Mouse (Mus musculus) forebrain, embryonic 10.5 days (tissue): Measurements from ENCODE around the gene Tmed3. TPM values are rescaled to one million over a fixed set of nuclear protein-coding genes. Genes with fewer than 3 reads are reported as not detected.

Source experiments
- DNase-seq: peaks from one replicate; pipeline ENCODE4 v3.0.0-alpha.2; 2017; ENCODE audit warnings: low spot score; ENCODE audit errors: extremely low spot score
- H3K27ac ChIP-seq: fragments of 300-500 bp; sonication (generic); 2 replicates; pipeline ENCODE4 v1.5.1; 2016; ENCODE audit warnings: mild to moderate bottlenecking
- H3K27me3 ChIP-seq: fragments of 300-500 bp; sonication (generic); 2 replicates; pipeline ENCODE4 v1.6.1; 2016; ENCODE audit warnings: mild to moderate bottlenecking; ENCODE audit not compliant: poor library complexity, severe bottlenecking
- H3K36me3 ChIP-seq: fragments of 300-500 bp; sonication (generic); replicated peaks from 2 replicates; pipeline ENCODE4 v1.6.1; 2016; ENCODE audit warnings: mild to moderate bottlenecking, moderate library complexity
- H3K4me1 ChIP-seq: fragments of 300-500 bp; sonication (generic); 2 replicates; pipeline ENCODE4 v1.6.1; 2016
- H3K4me3 ChIP-seq: fragments of 300-500 bp; sonication (generic); 2 replicates; pipeline ENCODE4 v1.5.1; 2016; ENCODE audit warnings: mild to moderate bottlenecking, moderate library complexity
- H3K9me3 ChIP-seq: fragments of 300-500 bp; sonication (generic); 2 replicates; pipeline ENCODE4 v1.6.1; 2016; ENCODE audit warnings: mild to moderate bottlenecking, moderate library complexity
- WGBS: fragments of 180-500 bp; shearing (Covaris S2); methylation state at CpG from one replicate; pipeline ENCODE4 v1.1.7; 2016; 5-methylcytosine and 5-hydroxymethylcytosine counted together
- polyA plus RNA-seq: library from polyadenylated mRNA; unstranded; fragments of >200 nt; fragmentation: Nextera tagmentation; extraction: Ambion mirVana; gene quantifications from 2 replicates; pipeline ENCODE4 v1.2.1, GENCODE M21; 2016

Tmed3 gene
- polyA plus RNA-seq, 1 experiment from 2014 or later = 45.4 TPM

- DNase-seq = no peak
- Histone ChIP-seq H3K36me3 (no peaks in the 10 kb centered on the region), H3K9me3 (no peaks in the 10 kb centered on the region), H3K27me3 (no peaks in the 10 kb centered on the region), H3K4me3 (no peak overlapping the region), H3K4me1 (no peaks in the 10 kb centered on the region), H3K27ac (no peak overlapping the region)
- WGBS = 75% methylated on average over 2 of the region's 2 CpGs
Observed at GRCm38 (mm10) chr9:89686262-89686661, 18.6 kb downstream of the Tmed3 start.

GRCm38 (mm10) chr9:89678974-89679373, 25.9 kb downstream of the Tmed3 start:
- Histone ChIP-seq H3K27ac (no peak overlapping the region), H3K9me3 (no peaks in the 10 kb centered on the region), H3K4me3 (no peak overlapping the region), H3K4me1 (no peaks in the 10 kb centered on the region), H3K27me3 (no peaks in the 10 kb centered on the region), H3K36me3 (no peaks in the 10 kb centered on the region)
- DNase-seq = no peak
- 72% methylated on average over 1 of the region's 1 CpGs for WGBS

GRCm38 (mm10) chr9:89674014-89674618, 30.8 kb downstream of the Tmed3 start:
- 52% methylated on average over 3 of the region's 3 CpGs for WGBS
- DNase-seq = peak; percentile 75
- no peaks in the 10 kb centered on the region for H3K9me3 ChIP-seq
- no peak overlapping the region for H3K4me3 ChIP-seq
- no peaks in the 10 kb centered on the region for H3K27me3 ChIP-seq
- H3K27ac ChIP-seq = no peak overlapping the region
- H3K36me3 ChIP-seq = no peaks in the 10 kb centered on the region
- no peaks in the 10 kb centered on the region for H3K4me1 ChIP-seq

DNA sequence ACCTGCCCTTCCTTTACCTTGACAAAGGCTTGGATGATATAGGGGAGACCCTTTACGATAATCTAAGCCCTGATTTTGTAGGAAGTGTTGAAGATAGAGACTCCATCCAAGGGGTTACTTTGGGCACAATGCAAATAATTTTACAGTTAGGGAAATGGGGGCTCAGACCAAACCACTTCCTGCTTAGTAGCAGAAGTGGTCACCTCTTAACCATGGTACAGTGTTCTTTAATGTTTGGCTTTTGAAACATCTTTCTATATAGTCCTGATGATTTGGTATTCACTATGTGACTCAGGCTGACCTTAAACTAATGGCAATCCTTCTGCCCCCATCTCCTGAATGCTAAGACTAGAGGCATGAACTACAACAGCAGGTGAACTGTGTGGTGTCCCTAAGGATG, 31.5 kb downstream of the Tmed3 start:
- 94% methylated on average over 1 of the region's 1 CpGs for WGBS
- DNase-seq = no peak
- H3K27ac ChIP-seq = no peak overlapping the region
- no peak overlapping the region for H3K4me3 ChIP-seq
- H3K4me1 ChIP-seq = no peaks in the 10 kb centered on the region
- no peaks in the 10 kb centered on the region for H3K27me3 ChIP-seq
- H3K36me3 ChIP-seq = no peaks in the 10 kb centered on the region
- no peaks in the 10 kb centered on the region for H3K9me3 ChIP-seq

DNA sequence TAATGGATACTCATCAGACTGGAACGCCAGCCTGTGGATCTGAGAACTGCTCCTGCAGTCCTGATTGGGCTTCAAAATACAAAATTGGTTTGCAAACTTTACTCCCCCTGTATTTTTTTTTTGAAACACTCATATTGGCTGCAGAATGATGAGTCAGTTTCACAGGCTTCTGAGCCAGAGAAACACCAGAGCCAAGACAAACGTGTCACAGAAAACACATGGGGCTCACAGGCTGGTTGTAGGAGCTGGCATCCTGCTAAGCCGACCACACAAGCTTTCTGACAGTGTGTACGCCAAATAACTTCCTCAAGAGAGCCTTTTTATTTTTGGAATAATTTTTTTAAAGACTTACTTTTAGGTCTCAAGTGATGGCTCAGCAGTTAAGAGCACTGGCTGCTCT, 35.0 kb downstream of the Tmed3 start:
- Histone ChIP-seq H3K27me3 (no peaks in the 10 kb centered on the region), H3K27ac (no peak overlapping the region), H3K4me1 (no peaks in the 10 kb centered on the region), H3K9me3 (no peaks in the 10 kb centered on the region), H3K4me3 (no peak overlapping the region), H3K36me3 (no peaks in the 10 kb centered on the region)
- DNase-seq = no peak
- 94% methylated on average over 4 of the region's 4 CpGs for WGBS

DNA sequence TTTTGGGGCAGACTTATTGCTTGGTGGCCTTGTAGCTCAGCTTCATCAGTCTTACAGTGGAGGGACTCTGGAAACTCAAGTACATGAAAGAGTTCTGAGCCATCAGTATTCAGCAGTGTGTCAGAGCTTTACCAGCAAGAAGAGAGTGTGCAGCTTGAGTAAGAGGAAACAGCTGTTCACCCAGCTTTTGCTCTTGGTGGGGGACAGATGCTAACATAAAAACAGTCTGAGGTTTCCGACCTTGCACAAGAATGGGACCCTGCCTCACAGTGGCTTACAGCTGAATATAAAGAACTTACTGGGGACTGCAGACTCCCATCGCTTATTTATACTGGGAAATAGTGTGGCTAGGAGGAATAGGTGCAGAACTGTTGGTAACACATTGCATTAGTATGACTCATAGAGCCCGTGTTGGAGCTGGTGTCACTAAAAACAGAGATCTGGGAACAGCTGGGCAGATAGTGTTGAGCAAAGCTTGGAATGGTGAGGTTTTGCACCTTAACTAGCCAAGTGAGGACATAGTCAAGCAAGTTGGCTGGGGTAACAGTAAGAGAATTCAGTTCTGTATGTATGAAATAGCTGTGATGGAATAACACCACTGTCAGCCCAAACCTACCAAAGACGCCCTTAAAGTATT, 37.4 kb downstream of the Tmed3 start:
- 88% methylated on average over 4 of the region's 4 CpGs for WGBS
- no peaks in the 10 kb centered on the region for H3K9me3 ChIP-seq
- no peak for DNase-seq

GRCm38 (mm10) chr9:89650913-89651312, 54.0 kb downstream of the Tmed3 start:
- Histone ChIP-seq H3K4me1 (no peaks in the 10 kb centered on the region), H3K27me3 (no peaks in the 10 kb centered on the region), H3K9me3 (no peaks in the 10 kb centered on the region), H3K4me3 (no peak overlapping the region), H3K36me3 (no peaks in the 10 kb centered on the region), H3K27ac (no peak overlapping the region)
- peak; percentile 4 for DNase-seq
- WGBS = 80% methylated on average over 6 of the region's 6 CpGs

More for the DNA sequence above, 37.4 kb downstream of the Tmed3 start:
- no peaks in the 10 kb centered on the region for H3K4me1 ChIP-seq
- H3K27ac ChIP-seq = no peak overlapping the region
- no peak overlapping the region for H3K4me3 ChIP-seq
- H3K36me3 ChIP-seq = no peaks in the 10 kb centered on the region
- no peaks in the 10 kb centered on the region for H3K27me3 ChIP-seq

Other genes with a start within 250 kb of the Tmed3 start
- gene Minar1, start 81.9 kb downstream of the Tmed3 start, polyA plus RNA-seq = 0.04 and 0.20 TPM in 2 replicates
- not detected in 2 replicates for gene Ankrd34c, start 33.4 kb upstream of the Tmed3 start, polyA plus RNA-seq
- not detected in 2 replicates for gene Rasgrf1, start 204.8 kb upstream of the Tmed3 start, polyA plus RNA-seq